Mouse (Mus musculus) lung, postnatal 14 days (tissue): ENCODE measurements around the gene Tmem259.

Experiments used
- DNase-seq: peaks from one replicate; pipeline ENCODE4 v3.0.0; 2021

The Tmem259 gene

DNA sequence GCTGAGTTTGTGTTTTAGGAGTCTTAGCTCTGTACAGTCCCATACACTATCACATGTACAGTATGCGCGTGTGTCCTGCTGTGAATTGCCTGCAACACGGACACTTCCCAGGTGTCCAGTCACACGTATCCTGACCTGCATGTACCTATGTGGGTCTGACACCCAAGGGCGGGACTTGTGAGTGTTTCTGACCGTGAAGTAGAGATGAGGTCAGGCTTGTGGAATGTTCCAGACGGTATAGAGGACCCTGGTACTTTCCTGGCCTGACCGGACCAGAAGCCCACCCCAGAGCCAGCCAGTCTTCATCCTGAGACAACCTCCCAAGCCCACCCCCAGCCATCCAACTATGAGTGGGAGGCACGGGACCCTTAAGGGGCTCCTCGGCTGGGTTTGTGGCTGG is 31.5 kb upstream of the Tmem259 start:
- DNase-seq, result no peak

DNA sequence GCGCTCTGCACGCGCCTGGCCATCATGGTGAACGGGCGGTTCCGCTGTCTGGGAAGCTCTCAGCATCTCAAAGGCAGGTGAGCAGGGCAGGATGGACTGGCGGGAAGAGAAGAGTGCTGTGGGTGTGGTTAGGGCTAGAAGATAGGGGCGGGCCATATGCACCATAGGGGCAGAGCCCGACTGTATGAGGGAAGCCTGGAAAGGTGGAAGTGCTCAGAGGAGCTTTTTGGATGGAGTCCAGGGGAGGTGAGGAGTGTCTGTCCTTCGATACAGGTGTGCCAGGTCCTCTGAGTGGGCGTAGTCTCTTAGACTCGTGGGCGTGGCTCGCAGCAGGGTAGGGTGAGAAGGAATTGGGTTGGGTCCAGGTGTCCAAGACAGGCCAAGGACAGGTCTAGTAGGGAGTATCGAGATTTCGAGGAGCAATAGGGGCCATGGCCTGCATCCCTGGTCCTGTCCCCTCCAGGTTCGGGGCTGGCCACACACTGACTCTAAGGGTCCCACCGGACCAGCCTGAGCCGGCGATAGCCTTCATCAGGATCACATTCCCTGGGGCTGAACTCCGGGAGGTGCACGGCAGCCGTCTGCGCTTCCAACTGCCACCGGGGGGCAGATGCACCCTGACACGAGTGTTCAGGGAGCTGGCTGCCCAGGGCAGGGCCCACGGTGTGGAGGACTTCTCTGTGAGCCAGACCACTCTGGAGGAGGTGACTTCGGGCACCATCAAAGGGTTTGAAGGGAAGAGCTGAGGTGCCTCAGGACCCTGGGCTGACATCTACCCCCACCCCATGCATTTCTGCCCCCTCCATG is 30.6 kb upstream of the Tmem259 start:
- DNase-seq, result peak; percentile 61

DNA sequence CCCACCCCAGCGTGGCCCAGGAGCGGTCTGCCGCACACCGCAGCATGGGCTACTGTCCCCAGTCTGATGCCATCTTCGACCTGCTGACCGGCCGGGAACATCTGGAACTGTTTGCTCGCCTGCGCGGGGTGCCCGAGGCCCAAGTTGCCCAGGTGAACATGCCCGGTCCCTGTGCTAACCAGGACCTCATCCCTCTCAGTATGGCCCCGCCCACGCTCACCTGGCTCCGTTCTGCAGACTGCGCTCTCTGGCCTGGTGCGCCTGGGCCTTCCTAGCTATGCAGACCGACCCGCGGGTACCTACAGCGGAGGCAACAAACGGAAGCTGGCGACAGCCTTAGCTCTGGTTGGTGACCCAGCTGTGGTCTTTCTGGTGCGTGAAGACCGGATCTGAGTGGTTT is 29.5 kb upstream of the Tmem259 start:
- no peak for DNase-seq

DNA sequence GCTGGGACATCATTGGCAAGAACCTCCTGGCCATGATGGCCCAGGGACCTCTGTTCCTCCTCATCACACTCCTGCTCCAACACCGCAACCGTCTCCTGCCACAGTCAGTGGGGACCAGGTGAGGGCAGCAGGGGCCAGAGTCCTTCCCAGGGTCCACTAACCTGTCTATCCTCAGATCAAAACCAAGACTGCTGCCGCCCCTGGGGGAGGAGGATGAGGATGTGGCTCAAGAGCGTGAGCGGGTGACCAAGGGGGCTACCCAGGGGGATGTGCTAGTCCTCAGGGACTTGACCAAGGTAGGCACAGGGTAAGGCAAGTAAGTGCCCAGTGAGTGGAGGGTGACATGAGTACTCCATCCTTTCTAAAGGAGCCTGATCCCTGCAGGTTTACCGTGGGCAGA is 27.6 kb upstream of the Tmem259 start:
- DNase-seq, result no peak

GRCm38 (mm10) chr10:80004233-80004705 is 20.1 kb upstream of the Tmem259 start:
- no peak for DNase-seq

DNA sequence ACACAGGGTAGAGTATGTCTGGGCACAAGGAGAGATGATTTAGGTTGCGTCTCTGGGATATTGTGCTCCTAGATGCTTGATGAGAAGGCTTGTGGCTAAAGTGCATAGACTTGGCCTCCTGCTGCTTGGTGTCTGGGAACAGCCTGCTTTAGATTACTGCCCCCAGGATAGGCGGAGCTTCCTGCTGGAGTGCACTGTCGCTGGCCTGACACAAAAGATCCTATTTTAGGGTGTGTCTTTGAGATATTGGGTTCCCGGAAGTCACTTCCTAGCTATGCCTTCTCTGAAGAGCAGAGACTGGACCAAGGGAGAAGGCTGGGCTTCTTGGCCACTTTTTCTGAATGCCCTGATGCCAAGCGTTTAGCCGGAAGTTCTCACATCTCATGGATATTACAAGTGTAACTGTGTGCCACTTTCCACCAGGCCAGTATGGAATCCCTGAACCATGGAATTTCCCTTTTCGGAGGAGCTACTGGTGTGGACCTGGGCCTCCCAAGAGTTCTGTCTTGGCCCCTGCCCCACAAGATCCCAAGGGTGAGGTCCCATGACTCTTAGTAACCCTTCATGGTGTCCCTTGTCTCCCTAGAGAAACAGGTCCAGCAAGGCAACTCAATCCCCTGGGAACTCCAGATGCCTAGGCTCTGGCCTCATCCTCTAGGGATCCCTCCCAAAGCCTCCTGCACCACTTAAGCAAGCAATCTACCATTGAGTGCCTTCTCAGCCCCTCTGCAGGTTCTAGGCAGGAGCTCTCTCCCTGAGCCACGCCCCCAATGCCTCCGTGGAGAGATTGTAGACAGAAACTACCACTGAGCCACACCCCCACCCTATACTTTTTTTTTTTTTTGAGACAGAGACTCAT is 19.5 kb upstream of the Tmem259 start:
- no peak for DNase-seq

GRCm38 (mm10) chr10:80002829-80003228 is 18.7 kb upstream of the Tmem259 start:
- no peak for DNase-seq

DNA sequence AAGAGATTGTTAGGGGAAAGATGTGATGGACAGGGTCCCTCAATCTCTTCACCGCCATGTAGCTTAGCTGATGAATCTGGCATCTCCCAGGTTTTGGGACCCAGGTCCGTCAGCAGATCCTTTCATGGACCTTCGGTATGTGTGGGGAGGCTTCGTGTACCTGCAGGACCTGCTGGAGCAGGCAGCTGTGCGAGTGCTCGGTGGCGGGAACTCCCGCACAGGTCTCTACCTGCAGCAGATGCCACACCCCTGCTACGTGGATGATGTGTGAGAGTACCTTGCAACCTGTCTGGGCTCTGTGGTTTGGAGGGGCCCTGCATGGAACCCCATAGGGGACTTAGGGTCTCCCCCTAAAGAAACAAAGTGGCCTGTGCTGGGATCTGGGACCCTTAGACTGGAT is 17.8 kb upstream of the Tmem259 start:
- DNase-seq, result no peak

DNA sequence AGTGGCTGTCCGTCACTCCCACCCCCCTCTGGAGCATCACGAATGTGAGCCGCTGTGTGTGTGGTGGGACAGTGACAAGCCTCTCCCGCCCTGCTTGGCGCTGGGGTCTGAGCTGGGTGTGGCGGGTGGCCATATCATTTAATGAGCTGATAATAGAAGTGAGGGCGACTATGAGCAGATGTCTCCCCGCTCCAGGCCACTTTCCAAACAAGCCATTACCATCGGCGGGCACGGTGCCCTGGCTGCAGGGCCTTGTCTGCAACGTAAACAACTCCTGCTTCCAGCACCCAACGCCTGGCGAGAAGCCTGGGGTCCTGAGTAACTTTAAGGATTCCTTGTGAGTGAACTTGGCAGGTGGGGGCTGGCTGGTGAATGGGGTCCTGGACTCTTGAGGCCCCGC is 13.7 kb upstream of the Tmem259 start:
- DNase-seq, result no peak

- peak; percentile 66 for DNase-seq
Observed at GRCm38 (mm10) chr10:79997034-79997760, 13.1 kb upstream of the Tmem259 start.

- peak; percentile 99 for DNase-seq
Observed at GRCm38 (mm10) chr10:79996272-79997033, 12.3 kb upstream of the Tmem259 start, which contains the start of gene Abca7. Gene Abca7, plus strand, starts transcription at chr10:79996494.

DNA sequence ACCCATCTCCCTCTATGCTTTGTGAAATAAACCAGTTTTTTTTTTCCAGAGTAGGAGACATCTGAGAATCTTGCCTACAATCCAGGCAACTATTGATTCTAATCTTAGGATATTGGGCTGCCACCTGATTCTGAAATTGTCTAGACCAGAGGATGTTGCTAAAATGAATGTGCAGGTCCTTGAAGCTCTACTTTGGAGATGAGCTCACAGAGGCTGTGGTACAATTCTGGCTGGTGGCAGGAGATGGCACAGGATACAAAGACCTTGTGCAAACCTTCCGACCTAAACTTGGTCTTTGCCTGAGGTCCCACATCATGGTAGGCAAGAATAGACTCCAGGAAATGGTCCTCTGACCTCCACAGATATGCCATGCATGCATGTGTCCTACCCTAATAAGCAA is 11.5 kb upstream of the Tmem259 start:
- DNase-seq, result no peak

DNA sequence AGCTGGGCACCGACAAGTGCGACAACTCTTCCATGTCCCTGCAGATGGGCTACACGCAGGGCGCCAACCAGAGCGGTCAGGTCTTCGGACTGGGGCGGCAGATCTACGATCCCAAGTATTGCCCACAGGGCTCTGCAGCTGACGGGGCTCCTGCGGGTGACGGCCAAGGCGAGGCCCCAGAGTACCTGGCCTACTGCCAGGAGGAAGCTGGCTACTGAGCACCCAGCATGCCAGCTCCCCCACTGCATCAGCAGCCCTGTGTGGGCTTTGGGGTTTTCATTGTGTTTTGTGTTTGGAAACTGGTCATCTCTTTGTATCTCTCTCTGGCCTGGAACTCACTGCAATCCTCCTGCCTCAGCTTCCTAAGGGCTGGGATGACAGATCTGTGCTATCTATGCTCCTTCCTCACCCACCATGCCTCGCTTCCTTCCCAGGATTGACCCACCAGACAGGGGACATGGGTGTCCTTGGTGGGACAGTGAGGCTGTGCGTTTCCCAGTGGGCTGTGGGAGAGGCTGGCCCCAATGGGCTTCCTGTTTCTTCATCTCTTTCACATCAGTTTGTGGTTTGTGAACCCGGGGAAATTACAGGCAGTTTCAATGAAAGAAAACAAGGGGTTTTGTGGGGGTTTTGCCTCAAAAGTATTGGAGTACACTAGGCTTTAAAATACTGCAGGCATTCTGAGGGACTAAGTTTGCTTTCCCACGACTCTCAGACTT is 10.4 kb upstream of the Tmem259 start:
- DNase-seq, result peak; percentile 65

- DNase-seq, result no peak
Observed at GRCm38 (mm10) chr10:79991548-79991947, 7.4 kb upstream of the Tmem259 start.

- DNase-seq, result no peak
Observed at GRCm38 (mm10) chr10:79991099-79991498, 7.0 kb upstream of the Tmem259 start.

DNA sequence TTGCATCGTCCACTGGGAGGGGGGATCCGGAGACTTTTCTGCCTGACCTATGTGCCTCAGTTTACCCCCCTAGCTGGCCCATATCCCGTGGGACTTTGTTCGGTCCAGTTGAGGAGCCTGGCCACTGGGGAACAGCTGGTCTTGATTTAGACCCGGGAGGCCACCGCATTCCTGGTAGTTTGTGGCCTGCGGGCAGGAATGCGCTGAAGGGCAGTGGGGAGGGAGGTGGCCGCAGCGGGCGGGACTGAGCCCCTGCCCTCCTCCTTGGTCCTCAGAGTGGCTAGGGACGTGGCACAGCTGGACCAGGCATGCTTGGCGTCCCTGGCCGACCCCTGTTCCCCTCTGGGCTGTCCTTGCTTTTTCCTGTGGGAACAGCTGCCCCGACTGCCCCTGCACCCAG is 5.7 kb upstream of the Tmem259 start:
- peak; percentile 80 for DNase-seq

- no peak for DNase-seq
Observed at GRCm38 (mm10) chr10:79989272-79989786, 5.2 kb upstream of the Tmem259 start.

DNA sequence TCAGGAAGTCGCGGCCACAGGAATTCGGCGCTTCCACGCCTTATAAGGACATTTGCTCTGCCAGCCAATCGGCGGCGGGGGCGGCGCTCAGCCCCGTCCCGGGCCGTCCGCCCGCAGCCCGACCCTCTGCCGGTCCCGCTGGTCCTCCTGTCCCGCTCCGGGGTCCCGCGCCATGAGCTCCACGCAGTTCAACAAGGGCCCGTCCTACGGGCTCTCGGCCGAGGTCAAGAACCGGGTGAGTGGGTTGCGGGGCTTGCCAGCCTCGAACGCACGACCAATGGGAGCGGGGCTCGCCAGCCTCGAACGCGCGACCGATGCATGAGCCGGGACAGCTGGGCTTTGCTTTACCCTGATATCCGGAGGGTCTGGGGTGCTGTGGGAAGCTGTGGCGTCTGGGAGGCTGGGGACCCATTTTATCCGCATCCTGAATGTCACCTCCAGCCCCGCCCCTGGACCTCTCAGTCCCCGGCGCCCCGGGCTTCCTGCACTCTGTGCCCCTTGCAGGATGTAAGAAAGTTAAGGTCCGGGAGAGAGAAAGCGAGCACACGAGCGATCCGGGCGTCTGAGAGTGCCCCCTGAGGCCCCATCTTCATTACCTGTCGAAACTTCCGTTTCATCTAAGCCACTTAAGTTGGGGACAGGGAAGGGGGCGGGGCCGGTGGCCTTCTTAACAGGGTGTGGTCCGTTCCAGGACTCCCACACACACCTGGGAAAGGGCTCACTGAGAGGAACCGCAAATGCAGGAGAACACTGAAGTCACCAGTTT is 4.6 kb upstream of the Tmem259 start, which contains the start of gene Cnn2:
Gene Cnn2 (plus strand): TSS at position 79 of the 766 bp plus-strand sequence.
- peak; percentile 79 for DNase-seq

DNA sequence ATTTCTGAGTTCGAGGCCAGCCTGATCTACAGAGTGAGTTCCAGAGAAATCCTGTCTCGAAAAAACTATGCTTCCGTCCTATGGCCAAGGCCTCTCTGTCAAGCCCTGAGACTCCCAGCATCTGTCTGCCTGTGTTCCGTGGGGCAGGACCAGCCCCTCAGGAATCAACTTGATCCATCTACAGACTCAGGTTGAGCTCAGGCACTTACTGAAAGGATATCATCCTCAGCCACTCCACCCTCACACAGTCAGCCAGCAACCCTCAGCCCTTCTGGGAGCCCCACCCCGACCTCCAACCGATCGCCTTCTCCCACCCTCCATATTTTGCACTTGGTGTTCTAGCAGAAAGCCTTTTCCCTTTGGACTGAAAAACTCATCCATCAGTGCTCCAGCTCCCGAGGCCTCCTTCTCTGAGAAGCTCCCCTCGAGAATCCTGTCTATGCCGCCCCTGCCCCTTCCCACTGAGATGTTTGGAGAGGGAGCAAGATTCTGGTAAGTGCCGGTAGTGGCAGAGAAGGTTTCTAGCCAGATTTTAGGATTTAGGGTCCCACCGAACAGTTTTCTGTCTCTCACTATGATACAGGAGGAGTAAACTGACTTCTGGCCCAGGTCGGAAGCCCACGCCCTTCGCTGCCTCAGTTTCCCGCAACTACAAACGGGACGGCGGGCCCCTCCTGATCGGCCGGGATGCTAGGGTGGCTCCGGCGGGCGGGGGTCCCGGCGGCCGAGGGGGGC is 3.8 kb upstream of the Tmem259 start:
- peak; percentile 28 for DNase-seq

DNA sequence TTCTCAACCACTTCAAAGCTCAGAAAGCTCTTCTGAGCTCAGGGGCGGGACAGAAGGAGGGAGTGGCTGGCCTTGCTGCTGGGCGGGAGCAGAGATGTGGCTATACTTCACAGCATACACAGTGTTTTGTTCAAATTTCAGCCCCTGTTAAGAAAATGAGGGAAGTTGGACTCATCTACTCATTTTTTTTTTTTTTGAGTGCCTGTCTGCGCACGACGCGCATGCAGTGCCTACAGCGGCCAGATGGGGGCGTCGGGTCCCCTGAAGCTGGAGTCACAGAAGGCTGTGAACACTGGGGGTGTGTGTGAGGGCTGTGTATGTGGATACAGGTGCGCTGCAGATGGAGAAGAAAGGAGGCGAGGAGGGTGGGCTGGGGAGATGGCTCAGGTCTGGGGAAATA is 2.8 kb upstream of the Tmem259 start:
- peak; percentile 95 for DNase-seq
